Mouse (Mus musculus): ENCODE measurements at regions not wholly inside any gene's neighbourhood (a gene's known extent, or its start where the extent isn't known, plus 50 kb on each side); places are given as distances from the start of the nearest gene placed in this dataset.

DNA sequence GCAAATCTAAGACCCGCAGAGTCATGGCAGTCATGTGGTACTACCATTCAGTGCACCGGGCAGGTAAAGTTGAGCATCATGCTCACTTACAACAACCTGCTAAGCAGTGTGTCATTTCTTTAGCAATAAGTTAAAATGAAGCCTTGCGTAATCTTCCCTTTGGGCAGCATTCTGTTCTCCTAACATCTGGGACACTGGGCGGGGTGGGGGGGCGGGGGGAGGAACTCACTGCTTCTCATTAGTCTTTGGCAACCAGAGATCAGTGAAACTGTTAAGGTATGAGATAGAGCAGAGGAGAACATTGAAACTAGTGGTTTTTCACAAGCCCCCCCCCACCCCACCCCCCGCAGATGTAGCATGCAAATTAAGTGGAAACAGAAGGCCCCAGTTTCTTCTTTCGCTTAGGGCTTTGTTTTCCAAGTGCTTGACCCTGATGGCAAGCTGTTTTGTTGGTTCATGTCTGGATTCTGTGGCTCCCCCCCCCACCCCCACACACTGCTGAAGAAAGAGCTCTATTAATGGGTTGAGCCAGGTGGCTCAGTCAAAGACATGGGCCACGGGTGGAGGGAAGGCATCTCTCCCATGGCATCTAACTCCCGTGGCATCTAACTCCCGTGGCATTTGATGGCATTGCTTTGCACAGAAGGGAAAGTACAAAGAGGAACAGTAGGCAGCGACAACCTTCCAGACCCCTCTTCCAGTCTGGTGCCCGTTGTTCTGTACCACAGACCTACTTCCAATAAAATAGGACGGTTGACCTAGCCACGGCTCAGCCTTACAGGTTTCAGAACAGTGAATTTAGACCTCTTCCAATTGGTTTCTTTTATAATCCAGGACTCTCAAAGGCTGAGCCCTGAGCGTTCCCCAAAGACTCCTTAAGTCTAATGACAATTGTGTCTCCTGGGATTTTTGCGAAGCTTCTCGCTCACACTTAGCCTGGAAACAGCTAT, 97.2 kb upstream of the Cpm start:
- ATAC-seq (ENCODE audit: extremely low read depth, insufficient number of reproducible peaks, low FRiP score, poor library complexity, severe bottlenecking) = 0 out of 2 replicates have a peak, but pooled peaks have one; percentile 25

GRCm38 (mm10) chr10:117530859-117531602, 98.3 kb upstream of the Cpm start:
- ATAC-seq (ENCODE audit: extremely low read depth, insufficient number of reproducible peaks, low FRiP score, poor library complexity, severe bottlenecking) = no peak

DNA sequence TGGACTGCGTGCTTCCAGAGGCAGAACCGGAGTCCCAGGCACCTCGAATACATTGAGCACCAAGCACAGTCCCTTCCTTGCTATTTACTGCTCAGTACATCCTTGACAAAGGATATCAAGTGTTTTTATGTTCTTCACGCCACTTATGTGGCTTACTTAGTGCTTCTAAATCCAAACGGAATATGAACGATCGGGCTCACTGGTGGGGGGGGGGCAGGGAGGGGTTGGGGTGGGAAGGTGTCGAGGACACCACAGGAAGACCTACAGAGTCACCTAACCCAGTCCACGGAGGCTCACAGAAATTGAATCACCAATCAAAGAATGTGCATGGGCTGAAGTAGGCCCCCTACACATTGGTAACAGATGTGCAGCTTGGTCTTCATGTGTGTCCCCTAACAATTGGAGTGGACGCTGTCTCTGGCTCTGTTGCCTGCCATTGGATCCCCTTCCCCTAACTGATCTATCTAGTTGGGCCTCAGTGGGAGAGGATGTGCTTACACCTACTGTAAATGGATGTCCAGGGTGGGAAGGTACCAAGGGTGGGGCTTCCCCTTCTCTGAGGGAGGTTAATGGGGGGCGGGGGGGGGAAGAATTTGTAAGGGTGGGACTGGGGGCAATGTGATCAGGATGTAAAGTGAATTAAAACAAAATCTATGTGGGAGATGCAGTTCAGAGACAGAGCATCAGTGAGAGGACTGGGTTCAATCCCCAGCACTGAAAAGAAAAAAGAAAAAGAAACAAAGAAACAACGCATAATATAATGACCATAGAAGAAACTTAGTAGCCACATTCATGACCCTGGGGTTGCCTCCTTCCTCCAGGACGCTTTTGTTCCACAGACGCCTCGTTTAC, 99.1 kb upstream of the Cpm start:
- ATAC-seq (ENCODE audit: extremely low read depth, insufficient number of reproducible peaks, low FRiP score, poor library complexity, severe bottlenecking) = no peak

GRCm38 (mm10) chr10:117529269-117530006, 99.9 kb upstream of the Cpm start:
- no peak for ATAC-seq (ENCODE audit: extremely low read depth, insufficient number of reproducible peaks, low FRiP score, poor library complexity, severe bottlenecking)

DNA sequence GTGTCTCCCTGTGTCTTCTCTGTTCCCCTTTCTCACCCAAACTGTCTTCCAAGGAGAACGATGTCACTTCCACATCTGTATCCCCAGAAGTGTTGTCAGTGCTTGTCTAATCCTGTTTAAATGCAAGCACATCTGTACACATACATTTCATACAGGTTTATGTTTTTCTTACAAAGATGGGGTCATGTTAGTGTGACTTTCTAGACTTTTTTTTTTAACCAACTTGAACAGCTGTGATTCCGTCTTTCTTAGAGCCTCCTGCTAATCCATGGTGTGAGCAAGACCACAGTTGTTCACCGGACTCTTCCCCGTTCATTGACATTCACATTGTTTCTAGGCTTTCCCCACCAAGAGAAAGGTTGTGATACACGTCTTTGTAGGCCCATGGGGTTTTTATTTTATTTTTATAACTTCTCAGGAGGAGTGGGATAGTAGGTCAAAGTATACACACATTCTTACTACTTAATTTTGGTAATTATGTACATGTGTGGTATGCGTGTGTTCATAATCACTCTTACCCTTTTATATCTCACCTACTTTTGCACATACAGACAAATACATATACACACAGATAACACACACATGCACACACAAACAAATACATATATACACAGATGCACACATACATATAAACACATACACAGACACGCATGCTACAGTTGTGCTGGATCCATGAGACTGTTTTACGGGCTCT, 100.6 kb upstream of the Cpm start:
- ATAC-seq (ENCODE audit: extremely low read depth, insufficient number of reproducible peaks, low FRiP score, poor library complexity, severe bottlenecking) = no peak

DNA sequence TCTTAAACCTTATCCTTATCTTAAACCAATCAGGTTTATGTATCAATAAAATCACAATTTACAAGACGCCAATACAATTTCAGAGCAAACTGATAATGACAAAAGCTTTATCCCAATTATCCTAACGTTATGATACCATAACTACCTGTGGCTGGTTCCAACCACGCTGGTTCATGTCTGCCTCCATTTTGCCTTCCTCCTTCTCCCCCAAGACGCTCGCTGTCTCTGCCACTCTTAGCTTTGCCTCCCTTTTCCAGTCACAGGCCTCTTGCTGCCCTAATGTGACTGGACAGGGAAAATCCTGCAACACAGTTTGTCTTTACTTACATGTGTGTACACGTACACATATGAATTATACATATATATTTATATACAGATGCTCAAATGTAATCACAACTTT, 101.3 kb upstream of the Cpm start:
- no peak for ATAC-seq (ENCODE audit: extremely low read depth, insufficient number of reproducible peaks, low FRiP score, poor library complexity, severe bottlenecking)

- no peak for ATAC-seq (ENCODE audit: extremely low read depth, insufficient number of reproducible peaks, low FRiP score, poor library complexity, severe bottlenecking)
Measured at GRCm38 (mm10) chr10:117527243-117527642, 102.1 kb upstream of the Cpm start.

DNA sequence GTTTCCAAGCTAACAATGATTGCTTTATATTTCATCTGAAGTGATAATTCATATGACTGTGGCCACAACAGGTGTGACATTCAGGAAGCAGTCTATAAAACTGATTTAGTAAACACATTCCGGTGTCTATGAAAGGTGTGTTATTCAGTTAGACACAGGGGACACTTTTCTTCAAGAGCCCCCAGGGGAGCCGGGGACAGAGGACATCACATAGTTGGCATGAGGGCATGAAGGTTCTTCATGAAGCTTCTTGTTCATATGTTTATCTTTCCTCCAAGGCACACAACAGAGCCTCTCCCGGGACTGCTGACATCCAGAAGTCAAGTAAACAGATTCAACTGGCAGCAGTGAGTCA, 102.5 kb upstream of the Cpm start:
- ATAC-seq (ENCODE audit: extremely low read depth, insufficient number of reproducible peaks, low FRiP score, poor library complexity, severe bottlenecking) = no peak

DNA sequence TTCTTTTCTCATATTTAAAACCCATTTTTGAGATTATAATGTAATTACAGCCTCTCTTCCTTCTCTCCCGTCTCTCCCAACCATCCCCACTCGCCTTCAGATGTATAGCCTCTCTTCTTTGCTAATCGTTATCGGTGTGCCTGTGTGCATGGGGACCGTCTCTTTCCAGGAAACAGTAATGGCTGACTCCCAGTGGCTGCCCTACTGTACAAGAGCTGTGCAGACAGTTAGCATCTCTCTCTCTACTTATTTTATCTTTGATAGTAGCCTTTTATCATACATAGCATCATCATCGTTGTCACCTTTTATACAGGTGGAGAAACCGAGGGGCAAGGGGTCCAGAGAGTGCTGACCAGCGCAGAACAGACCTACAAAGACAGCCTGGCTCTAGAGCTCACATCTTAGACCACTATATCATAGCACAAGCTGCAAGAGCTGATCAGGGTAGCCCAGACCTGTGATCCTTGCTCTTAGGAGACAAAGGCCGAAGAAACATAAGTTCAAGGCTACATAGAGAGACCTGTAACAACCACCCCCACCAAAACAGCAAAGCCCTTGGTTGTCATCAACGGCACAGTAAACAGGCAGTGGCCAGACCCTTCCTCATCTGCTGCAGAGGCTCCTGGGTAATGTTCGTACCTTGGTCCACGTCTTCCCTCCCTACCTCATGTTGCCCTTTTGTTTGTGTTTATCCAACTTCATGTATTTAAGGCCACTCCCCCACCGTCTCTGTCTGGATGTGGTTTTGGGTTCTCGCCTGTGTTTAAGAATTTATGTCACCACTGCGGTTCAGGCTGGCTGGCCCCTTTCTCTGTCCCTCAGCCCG, 103.1 kb upstream of the Cpm start:
- no peak for ATAC-seq (ENCODE audit: extremely low read depth, insufficient number of reproducible peaks, low FRiP score, poor library complexity, severe bottlenecking)

DNA sequence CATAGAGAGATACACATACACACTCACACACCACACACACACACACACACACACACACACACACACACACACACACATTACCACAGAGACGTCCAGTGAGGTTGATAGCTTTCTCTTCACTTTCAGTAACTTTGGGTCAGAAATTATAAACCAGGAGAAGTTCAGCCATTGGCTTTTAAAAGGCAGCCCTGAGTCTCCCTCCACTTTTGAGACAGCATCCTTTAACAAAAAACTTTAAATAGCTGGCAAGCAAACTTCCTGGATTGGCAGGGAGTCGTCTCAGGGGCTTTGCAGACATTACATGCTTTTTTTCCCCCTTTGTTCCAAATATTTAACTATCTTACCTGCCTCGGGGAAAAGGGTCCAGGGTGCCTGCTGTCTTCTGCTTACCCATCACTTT, 103.7 kb upstream of the Cpm start:
- no peak for ATAC-seq (ENCODE audit: extremely low read depth, insufficient number of reproducible peaks, low FRiP score, poor library complexity, severe bottlenecking)

DNA sequence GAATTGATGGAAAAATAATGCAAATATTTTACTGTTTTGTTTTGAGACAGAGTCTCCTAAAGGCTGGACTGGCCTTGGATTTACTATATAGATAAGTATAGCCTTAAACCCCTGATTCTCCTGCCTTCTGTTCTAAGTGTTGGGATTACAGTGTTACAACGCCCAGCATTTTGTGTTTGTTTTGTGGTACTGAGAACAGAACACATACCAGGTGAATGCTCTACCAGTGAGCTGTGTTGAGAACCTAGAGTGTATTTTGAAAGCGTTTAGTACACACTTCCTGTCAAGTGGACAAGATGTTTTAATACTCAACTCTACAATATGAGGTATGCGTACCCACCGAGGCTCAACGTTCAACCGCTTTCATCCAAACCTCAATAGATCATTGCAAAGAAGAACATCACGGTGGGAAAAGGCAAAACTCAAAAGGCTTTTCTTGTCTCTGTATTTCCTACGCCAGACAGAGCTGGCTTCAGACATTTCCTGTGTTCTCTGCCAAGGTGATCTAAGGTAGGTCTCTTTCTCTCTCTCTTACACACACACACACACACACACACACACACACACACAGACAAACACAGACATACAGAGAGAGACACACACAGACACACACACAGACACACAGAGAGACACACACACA, 104.3 kb upstream of the Cpm start:
- ATAC-seq (ENCODE audit: extremely low read depth, insufficient number of reproducible peaks, low FRiP score, poor library complexity, severe bottlenecking) = no peak

GRCm38 (mm10) chr10:117524101-117524500, 105.2 kb upstream of the Cpm start:
- no peak for ATAC-seq (ENCODE audit: extremely low read depth, insufficient number of reproducible peaks, low FRiP score, poor library complexity, severe bottlenecking)

DNA sequence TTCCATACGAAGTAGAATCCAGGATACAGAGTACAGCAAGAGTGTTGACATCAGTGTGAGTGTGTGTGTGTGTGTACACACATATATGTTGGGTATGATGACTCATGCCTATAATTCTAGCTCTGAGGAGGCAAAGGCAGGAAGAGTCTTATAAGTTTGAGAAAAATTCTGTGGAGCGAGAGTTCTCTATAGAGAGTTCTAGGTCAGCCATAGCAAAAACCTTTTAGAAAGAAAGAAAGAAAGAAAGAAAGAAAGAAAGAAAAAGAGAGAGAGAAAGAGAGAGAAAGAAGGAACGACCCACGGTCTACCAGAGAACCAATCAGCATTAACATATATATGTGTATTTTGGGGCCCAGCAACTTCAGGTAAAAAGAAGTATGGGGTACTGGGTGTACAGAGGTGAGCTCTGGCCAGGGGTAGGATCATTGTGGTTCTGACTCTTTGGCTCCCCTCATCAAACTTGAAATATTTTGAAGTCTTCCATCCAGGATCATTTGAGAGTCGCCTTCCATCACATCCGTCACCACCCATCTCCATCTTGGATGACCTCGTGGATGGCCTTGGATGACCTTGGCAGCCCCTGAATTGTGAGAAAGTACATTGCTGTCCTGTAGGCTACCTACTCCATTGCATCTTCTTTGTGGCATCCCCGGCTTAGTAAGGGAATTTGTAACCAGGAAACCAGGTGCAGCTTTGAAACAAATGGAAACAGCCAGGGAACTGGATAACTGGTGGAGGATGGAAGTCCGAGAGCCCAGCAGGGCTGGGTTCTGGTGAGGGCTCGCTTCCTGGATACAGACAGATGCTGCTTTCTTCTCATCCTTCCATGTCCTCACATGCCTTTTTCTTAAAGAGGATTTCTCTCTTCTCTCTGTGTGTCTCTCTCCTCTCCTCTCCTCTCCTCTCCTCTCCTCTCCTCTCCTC, 106.1 kb upstream of the Cpm start:
- ATAC-seq (ENCODE audit: extremely low read depth, insufficient number of reproducible peaks, low FRiP score, poor library complexity, severe bottlenecking) = no peak

- no peak for ATAC-seq (ENCODE audit: extremely low read depth, insufficient number of reproducible peaks, low FRiP score, poor library complexity, severe bottlenecking)
Measured at GRCm38 (mm10) chr10:117522373-117522772, 106.9 kb upstream of the Cpm start.

GRCm38 (mm10) chr10:117521315-117522270, 107.7 kb upstream of the Cpm start:
- ATAC-seq (ENCODE audit: extremely low read depth, insufficient number of reproducible peaks, low FRiP score, poor library complexity, severe bottlenecking) = no peak
